Mouse (Mus musculus): ENCODE results near the gene Foxe3.

Foxe3 gene

GRCm38 (mm10) chr4:114876441-114876972 lies 49.3 kb downstream of the Foxe3 start:
- no peak for DNase-seq (ENCODE audit: low read depth, low spot score)
